Mouse (Mus musculus): ENCODE data around the gene Lmntd1.

- TF ChIP-seq ZNF384 (IDR thresholded peaks at IDR 0.05; ENCODE audit: low read depth, low read length) (no peak), POLR2A (IDR thresholded peaks at IDR 0.05; ENCODE audit: low read depth, low read length) (no peak)
Measured at GRCm38 (mm10) chr6:145363698-145364097, 250.4 kb downstream of the Lmntd1 start.

All from CH12.LX (cell line).